Mouse (Mus musculus) spleen, embryonic (tissue): ENCODE results near the gene Irx3.

Source experiments
- CTCF ChIA-PET: fragments of 350-600 bp; sonication (Branson Sonifier 250); formaldehyde crosslinking; loops from one replicate; lab custom pipeline; 2022; lab: Charles Lee

The Irx3 gene

DNA sequence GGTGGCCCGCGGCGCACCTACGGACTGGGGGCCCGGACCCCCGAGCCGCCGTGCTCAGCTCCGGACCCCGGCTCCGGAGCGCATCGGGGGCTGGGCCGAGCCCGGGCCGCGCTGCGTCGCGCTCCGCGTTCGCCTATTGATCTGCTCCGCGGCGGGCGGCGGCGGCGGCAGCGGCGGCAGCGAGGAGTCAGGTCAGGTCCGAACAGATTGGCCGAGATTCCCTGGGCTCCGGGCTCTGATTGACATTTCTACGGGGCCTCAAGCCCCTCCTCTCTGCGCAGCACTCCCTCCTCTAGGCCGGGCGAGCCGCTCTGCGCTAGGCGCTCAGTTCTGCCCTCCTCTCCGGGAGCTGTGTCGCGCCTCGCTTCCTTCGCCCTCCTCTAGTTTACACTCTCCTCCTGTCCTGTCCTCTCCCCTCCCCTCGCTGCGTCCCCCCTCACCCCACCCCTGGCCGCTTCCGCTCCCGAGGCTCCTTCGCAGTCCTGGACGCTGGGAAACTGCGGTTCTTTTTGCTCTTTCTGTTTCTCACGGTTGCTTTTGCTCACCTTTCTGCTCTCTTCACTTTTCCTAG lies 541 bp downstream of the Irx3 start:
- CTCF ChIA-PET = no interaction called here

DNA sequence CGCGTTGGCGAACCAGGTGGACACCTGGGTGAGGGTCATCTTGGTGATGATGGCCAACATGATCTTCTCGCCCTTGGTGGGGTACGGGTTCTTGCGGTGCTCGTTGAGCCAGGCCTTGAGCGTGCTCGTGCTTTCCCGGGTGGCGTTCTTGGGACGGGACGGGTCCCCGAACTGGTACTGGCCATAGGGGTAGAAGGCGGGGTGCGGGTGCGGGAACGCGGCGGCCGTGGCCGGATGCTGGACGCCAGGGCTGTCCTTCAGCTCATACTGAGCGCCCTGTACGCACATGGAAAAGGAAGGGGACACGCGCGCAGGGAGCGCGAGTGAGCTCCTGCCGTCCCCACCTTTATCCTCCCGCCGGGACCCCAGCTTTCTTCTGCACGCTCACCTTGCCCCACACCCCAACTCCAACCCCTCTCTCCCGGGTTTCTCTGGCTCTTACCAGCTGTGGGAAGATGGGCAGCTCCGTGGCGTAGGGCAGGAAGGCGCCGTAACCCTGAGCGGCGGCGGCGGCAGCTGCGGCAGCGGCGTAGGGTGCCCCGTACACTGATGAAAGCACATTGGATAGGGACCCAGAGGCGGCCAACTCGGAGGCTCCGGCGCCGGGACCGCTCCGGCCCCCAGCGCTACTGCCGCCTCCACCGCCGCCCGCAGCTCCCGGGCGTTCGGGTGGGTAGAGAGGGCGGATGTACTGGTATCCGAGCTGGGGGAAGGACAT lies 1.2 kb downstream of the Irx3 start:
- CTCF ChIA-PET = no interaction called here

DNA sequence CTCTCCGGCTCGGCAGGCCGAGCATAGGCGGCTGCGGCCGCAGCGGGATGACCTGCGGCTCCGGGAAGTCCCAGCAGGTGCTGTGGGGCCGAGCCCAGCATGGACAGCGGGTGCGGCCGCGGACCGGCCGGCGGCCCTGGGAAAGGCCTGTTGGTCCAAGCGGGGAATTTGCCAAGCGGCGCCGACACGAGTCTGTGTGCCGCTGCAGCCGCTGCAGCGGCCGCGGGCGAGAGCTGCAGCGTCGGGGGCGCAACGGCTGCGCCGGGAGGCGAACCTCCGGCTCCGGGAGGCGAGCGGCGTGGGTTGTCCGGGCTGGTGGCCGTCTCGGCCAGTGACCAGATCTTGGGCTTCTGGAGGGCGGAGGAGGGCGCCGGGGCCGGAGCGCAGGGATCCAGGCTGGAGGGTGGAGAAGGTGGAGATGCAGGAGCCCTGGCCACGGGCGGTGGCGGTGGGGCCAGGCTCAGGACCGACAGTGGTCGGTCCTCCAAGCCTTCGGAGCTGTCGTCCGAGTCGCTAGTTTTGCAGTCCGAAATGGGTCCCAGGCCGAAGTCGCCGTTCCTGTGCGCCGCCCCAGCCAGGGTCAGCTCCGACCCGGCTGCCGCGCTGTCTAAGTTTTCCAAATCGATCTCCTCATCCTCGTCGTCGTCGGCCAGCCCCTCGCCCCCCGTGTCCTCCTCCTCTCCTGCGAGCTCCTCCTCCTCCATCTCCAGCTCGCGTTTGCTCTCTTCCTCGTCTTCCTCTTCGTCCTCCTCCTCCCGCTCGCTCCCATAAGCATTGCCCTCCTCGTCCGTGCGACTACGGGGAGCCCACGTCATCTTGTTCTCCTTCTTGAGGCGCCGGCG lies 2.0 kb downstream of the Irx3 start:
- CTCF ChIA-PET = no interaction called here

DNA sequence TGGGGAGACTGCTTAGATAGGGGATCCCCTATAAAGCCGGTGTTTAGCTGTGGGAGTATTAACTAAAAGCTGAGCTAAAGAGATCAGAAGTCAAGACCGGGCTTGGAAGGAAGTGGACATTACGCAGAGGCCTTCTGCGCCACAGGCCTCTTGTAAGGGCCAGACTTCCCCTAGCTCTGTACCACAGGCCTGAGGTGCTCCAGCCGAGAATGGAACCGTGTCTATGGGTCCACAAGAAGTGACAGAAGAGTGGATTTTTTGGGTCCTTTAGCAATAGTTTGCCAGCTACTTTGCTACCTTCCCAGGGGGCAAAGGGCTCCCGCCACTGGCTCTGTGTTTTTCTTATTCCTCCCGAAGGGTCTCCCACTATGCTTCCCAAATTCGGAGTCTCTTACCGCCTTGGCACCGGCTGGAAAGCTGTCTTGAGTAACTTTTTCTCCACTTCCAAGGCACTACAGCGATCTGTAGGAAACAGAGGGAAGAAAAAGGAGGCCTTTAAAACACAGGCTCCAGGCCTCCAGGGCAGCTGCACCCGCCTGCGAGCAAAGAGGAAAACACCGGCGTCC lies 2.8 kb downstream of the Irx3 start:
- CTCF ChIA-PET = no interaction called here

DNA sequence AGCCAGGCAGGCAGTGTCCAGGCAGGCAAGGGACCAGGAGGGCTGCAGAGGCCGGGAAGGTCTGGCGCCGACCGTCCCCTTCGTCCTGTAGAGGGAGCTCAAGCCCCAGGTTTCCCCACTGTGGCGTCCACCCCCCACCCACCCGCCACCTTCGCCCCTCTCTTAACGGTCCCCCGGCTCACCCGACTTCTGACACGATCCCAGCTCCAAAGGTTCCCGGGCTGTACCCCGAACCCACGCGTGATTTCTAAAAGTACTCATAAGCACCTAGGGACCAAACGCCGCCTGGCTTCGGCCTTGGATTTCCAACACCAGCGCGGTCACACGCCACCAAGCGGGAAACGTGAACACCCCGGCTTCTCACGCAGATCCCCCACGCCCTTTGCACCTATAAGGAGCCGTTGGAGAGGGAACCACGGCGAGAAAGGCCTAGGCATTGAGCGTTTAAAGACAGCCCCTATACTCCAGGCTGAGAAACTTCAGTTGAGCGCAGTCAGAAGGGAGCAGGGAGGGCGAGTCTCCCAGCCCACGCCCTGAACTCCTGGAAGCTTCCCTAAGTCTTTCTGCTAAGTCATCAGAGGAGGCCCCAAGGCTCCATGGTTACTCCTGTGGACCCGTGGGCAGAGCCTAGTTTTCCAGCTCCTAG lies 4.1 kb downstream of the Irx3 start:
- CTCF ChIA-PET = interaction anchor here (0.6 kb wide), 1 partner anchor 26 kb away, joined by 3 read pairs; no protein-coding TSS in a partner anchor

DNA sequence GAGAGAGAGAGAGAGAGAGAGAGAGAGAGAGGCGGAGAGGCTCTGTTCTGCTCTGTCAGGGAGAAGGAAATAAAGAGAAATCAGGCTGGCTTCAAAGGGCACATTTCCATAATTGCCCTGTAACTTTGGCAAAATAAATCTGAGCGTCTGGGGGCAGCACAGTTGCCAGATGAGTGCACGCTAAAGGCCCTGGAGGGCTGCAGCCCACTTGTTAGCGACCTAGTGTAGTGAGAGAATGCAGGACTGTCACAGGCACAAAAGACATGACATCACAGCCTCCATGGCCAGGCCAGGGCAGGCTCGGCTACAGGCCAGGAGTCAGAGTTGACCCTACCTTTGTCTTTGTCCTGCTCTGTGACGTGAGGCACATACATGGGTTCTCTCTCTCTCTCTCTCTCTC lies 8.0 kb downstream of the Irx3 start:
- CTCF ChIA-PET = no interaction called here

DNA sequence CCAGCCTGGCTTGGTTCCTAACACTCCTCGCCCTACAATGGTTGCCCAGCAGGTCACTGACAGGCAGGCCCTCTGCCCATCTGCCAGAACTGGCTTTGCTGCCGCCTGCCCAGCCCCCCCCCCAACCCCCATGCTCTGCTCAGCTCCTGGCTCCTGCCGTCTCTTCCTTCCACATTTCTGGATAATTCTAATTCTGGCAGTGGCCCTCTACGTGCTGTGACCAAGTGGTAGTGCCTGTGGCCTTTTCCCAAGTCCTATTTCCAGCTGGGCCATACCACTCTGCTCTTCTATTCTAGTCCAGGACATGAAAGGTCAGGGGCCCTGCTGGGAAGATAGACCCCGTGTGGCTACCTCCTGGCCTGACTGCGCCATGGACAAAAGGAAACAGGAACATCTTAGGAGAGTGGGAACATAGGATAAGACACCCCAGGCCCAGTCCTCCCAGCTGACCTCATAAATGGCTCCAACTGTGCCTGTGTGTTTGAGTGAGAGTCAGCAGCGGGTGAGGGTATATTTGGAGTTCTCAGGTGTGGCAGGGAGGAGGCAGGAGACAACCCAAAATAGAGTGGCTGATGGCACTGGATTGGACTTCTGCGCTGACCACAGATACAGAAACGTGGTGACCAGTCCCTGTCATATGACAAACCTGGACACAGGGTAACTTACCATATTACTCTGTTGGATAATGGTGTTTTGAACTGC lies 14.5 kb downstream of the Irx3 start:
- CTCF ChIA-PET = no interaction called here

DNA sequence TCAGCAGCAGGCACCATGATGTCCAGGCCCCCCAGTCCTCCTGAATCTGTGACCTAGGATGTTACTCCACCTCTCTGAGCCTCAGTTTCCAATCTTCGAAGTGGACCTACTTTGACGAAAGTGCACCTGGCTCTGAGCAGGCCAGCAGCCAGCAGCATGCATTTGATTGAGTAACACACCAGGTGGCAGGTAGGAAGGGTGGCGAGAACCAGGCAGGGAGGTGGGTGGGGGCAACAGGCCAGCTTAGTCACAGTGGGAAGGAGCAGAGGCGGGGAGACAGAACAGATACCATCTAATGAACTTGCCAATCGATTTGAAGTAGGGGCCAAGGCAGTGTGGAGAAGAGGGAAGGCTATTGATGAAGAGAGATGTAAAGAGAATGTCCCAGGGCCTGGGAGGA lies 18.9 kb downstream of the Irx3 start:
- CTCF ChIA-PET = no interaction called here

DNA sequence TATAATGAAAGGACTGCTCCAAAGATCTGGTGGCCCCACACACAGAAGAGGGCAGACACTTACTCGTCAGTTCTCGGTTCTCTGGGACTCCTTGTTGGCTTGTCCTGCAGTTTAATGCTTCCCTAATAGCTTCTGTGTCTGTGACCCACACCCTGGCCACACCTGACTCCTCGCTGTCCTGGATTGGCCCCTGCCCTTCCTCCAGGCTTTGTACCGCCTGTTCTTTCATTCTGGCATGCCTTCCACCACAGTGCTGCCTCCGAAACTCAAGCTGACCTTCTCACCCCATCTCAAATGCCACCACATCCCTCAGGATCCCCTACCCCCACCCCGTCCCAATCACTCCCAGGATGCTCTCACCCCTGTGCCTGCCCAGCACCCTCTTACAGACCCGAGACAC lies 19.7 kb downstream of the Irx3 start:
- CTCF ChIA-PET = no interaction called here

DNA sequence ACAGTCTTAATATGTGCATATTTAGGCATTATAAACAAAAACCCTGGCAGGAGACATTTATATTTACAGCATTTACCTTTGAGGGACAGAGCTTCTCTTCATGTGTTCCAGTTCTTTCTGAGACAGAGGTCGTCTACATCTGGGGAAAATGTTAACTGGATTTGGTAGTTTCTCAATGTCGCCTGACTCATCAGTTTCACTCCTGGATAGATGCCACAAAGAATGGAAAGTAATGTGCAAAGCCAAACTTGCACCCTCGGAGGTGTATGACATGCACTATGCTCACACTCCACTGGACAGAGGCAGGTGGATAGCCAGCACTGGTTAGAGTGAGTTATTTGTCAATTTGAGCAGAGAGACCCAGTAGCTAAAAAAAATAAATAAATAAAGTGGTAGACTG lies 21.2 kb downstream of the Irx3 start:
- CTCF ChIA-PET = no interaction called here

DNA sequence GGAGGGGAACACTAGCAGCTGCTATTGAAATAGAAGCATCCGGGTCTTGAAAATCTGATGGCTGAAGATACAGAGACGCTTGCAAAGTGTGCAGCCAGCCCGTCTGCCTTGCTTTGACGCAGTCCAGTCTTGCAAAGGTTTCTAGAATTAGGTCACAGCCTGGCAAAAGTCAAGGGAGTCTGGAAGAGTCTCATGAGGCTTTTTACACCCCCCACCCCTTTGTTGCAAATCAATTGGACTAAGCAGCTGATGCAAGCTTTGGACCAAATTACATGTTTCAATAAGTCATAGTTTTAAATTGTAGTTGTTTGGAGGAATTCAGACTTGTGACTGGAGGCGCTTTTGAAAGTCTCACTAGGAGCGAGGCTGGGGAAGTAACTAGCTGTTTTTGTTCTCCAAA lies 33.0 kb downstream of the Irx3 start:
- CTCF ChIA-PET = no interaction called here

DNA sequence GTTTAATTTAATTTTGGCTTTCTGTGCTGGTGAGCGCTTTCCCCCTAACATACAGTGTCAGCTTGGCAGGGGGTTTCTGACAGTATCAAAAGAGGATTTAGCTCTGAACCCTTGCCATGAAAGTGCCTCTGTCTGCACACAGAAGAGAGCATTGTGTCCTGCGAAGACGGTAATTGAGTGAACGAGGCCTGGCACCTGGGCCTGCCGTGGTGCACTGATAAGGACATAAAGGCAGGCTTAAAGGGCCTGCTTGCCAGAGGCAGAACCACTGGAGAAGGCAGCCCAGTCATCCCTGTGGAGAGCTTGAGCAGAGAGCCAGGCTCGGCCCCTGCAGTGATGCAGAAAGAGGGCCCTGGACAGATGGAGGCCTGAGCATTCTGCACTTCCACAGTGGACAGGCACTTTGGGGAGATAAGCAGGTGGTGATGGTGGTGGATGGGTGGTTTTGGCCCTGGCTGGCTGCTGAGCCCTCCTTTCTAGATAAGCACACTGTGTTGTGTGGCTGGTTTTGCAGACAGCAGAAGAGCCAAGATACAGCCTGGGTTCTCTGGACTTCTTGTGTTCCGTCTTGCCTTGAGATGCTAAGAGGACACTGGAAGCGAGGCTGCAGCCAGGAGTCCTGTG lies 36.3 kb downstream of the Irx3 start:
- CTCF ChIA-PET = no interaction called here

DNA sequence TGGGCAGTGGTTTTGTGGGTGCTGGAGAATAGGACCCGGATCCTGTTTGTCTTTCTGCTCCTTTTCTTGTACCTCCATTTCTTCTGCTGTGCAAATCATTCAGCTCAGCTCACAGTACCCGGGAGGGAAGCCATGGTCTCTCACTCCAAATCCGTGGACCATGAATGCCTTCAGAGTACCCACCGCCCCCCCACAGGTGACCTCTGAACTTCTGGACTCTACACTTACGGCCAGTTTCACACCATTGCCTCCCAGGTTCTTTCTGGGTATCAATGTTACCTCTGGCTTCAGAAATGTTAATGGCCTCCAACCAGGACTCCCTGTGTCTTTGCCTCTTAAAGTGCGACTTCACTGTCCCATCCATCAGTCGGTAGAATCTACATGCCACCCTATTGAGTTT lies 46.3 kb downstream of the Irx3 start:
- CTCF ChIA-PET = no interaction called here

DNA sequence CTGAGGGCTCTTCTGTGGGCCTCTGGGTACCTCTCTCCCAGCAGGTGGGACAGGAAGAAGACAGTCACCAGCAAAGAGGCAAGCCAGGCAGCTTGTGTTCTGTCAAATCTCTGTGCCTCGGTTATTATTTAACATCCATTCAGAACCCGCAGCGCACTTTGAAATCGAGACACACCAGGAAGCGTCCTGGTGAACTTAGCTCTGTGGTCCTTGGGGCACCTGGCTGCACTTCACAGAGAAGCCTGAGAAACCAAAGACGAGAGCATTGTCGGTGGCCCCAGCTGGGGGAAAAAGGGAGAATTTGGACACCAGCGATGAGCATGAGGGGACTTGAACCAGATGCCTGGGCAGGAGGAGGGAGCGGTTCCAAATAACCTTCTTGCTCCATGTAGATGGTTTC lies 46.8 kb downstream of the Irx3 start:
- CTCF ChIA-PET = no interaction called here

DNA sequence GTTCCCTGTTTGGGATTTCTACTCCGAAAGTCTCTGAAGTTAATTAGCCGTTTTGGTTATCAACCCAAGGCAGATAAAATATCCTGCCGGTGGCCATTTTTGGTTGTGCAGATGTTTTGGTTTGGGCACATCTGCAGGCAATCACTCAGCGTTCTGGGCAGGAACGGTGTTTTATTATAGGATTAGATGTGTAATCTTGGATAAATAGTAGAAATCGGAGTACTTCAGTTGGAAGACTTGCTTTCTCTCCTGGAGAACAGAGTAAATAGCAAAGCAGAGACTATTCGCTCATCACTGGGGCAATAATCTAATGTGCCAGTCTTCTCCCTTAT lies 51.1 kb downstream of the Irx3 start:
- CTCF ChIA-PET = no interaction called here

DNA sequence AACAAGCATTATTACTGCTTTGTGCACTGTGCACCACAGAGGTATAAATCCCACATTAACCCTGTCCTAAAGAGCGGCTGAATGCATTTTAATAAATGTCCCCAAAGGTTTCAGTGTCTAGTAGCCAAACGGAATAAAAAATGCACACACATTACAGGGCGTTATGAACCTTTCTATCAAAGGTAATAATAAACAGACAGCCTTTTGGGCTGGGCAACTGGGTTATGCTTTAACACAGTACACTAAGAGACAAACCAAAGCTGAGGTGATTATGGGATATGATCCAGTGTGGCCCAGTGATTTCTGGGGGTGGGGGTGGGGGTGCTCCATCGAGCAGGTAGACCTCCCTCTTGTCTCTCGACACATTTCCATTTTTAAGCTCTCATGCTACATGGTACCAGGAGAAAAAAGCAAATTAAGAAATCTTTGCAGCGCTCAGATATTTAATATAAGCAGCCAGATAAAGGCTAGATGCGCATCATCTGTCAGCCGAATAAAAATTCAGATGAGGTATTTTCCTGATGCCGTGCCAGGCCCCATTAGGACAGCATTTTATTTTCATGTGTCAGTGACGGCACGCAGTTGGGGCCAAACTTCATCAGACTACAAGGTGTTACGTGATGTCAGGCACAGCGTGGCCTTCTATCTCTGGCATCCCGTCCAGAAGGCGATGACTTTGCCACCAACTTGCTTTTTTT lies 51.6 kb downstream of the Irx3 start:
- CTCF ChIA-PET = no interaction called here

DNA sequence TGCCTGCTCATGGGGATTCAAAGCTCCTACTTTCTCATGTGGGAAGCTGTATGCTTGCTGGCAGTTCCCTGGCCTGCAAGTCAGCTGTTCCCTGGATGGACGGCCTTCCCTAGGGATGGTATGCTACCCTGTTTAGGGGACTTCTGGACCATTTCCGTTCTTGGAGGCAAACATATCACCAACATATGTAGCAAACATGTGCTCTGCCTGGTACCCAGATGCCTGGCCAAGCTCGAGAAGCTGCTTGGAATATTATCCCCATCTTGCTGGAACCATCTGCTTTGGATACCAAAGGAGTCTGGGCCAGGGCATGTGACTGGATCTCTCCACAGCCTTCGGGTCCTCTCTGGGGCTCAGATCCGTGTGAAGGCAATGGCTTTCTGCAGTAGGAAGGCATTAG lies 52.5 kb downstream of the Irx3 start:
- CTCF ChIA-PET = no interaction called here
